Mouse (Mus musculus) retina, postnatal 1 day (tissue): ENCODE data around the gene Edaradd.
"Not testable (repeated sequence)": the region's sequence is repeated elsewhere in the genome, so short reads cannot be mapped to it uniquely, and the experiment has no call there.

Experiments used
- DNase-seq: peaks from one replicate; pipeline ENCODE4 v3.0.0-alpha.2; 2012

Edaradd gene

GRCm38 (mm10) chr13:12511189-12511965 is 8.9 kb downstream of the Edaradd start:
- DNase-seq, result no peak

GRCm38 (mm10) chr13:12510032-12510431 is 10.2 kb downstream of the Edaradd start:
- no peak for DNase-seq

- no peak for DNase-seq
Measured at GRCm38 (mm10) chr13:12507426-12507825, 12.8 kb downstream of the Edaradd start.

GRCm38 (mm10) chr13:12505359-12505758 is 14.9 kb downstream of the Edaradd start:
- no peak for DNase-seq

- DNase-seq, result peak; percentile 87
Measured at GRCm38 (mm10) chr13:12503238-12503751, 16.9 kb downstream of the Edaradd start.

GRCm38 (mm10) chr13:12502665-12503237 is 17.5 kb downstream of the Edaradd start:
- no peak for DNase-seq

- no peak for DNase-seq
Measured at GRCm38 (mm10) chr13:12499107-12499506, 21.1 kb downstream of the Edaradd start.

- no peak for DNase-seq
Measured at GRCm38 (mm10) chr13:12497809-12498208, 22.4 kb downstream of the Edaradd start.

- no peak for DNase-seq
Measured at GRCm38 (mm10) chr13:12494750-12495149, 25.5 kb downstream of the Edaradd start.

- no peak for DNase-seq
Measured at GRCm38 (mm10) chr13:12492515-12492914, 27.7 kb downstream of the Edaradd start.

GRCm38 (mm10) chr13:12485640-12486039 is 34.6 kb downstream of the Edaradd start:
- DNase-seq, result no peak

GRCm38 (mm10) chr13:12485197-12485596 is 35.0 kb downstream of the Edaradd start:
- no peak for DNase-seq

GRCm38 (mm10) chr13:12479802-12480201 is 40.4 kb downstream of the Edaradd start:
- no peak for DNase-seq

GRCm38 (mm10) chr13:12478301-12478700 is 41.9 kb downstream of the Edaradd start:
- DNase-seq, result no peak

GRCm38 (mm10) chr13:12476886-12477285 is 43.4 kb downstream of the Edaradd start:
- DNase-seq, result no peak

GRCm38 (mm10) chr13:12475239-12475638 is 45.0 kb downstream of the Edaradd start:
- DNase-seq, result no peak

GRCm38 (mm10) chr13:12473724-12474378 is 46.4 kb downstream of the Edaradd start:
- peak; percentile 82 for DNase-seq

- DNase-seq, result no peak
Measured at GRCm38 (mm10) chr13:12468488-12468887, 51.8 kb downstream of the Edaradd start.

- no peak for DNase-seq
Measured at GRCm38 (mm10) chr13:12464844-12465243, 55.4 kb downstream of the Edaradd start, which contains the start of gene Lgals8. TSS of gene Lgals8 (minus strand) at chr13:12464944.

- not testable (repeated sequence) for DNase-seq
Measured at GRCm38 (mm10) chr13:12464159-12464558, 56.1 kb downstream of the Edaradd start.

GRCm38 (mm10) chr13:12462623-12463022 is 57.6 kb downstream of the Edaradd start:
- DNase-seq, result no peak

GRCm38 (mm10) chr13:12461730-12462119 is 58.5 kb downstream of the Edaradd start:
- DNase-seq, result no peak

- DNase-seq, result peak; percentile 93
Measured at GRCm38 (mm10) chr13:12460881-12461729, 59.1 kb downstream of the Edaradd start.
